Mouse (Mus musculus) heart, postnatal 0 days (tissue): Measurements from ENCODE around the gene Gm973.

Source experiments
- CTCF ChIP-seq: IDR thresholded peaks from 2 replicates; pipeline ENCODE4 v1.5.1; 2016; ENCODE audit warnings: antibody characterized with exemption, control low read depth, low read depth
- EP300 ChIP-seq: IDR thresholded peaks from 2 replicates; pipeline ENCODE4 v1.6.1; 2016; ENCODE audit warnings: antibody characterized with exemption, low read depth

GRCm38 (mm10) chr1:59638371-59638770 lies 122.3 kb downstream of the Gm973 start:
- TF ChIP-seq EP300 (no peak), CTCF (no peak)
